In genomic region chr3:23135551-23135950, GRCm38 (mm10) we compare ENCODE assay signal across 18 mouse cellular contexts.
"Had no signal": no experiment of that assay in that cellular context is flagged by ENCODE, and none has a peak within 500 bp of the region (broad histone marks: within the 10 kb centered on the region; RNA-seq: fewer than 3 reads in every experiment).

No protein-coding gene starts in this region.

- H3K4me2 ChIP-seq: liver, embryonic 13.5 days; midbrain, embryonic 11.5 days; midbrain, embryonic 15.5 days; neural tube, embryonic 12.5 days; neural tube, embryonic 15.5 days had no signal

- H3K4me1 ChIP-seq: liver, embryonic 13.5 days; midbrain, embryonic 15.5 days; neural tube, embryonic 12.5 days; neural tube, embryonic 15.5 days had no signal

- ATAC-seq: midbrain, embryonic 15.5 days had no signal

- DNase-seq: kidney, adult 18-20 months; kidney, postnatal 10 days; kidney, postnatal 4 days; liver, embryonic 13.5 days; lung, adult 2 months; lung, postnatal 14 days; lung, postnatal 4 days; right cerebral cortex, adult 18-20 months; right cerebral cortex, postnatal 14 days; right cerebral cortex, postnatal 4 days; thymus, adult 2 months; thymus, postnatal 14 days; thymus, postnatal 4 days had no signal

- H3K36me3 ChIP-seq: liver, embryonic 13.5 days; midbrain, embryonic 15.5 days; neural tube, embryonic 12.5 days; neural tube, embryonic 15.5 days had no signal

- H3K27ac ChIP-seq: liver, embryonic 13.5 days; midbrain, embryonic 15.5 days; neural tube, embryonic 12.5 days; neural tube, embryonic 15.5 days; stomach, postnatal 0 days had no signal

- H3K27me3 ChIP-seq: liver, embryonic 13.5 days; midbrain, embryonic 15.5 days; neural tube, embryonic 12.5 days; neural tube, embryonic 15.5 days had no signal

- H3K9ac ChIP-seq: liver, embryonic 13.5 days; midbrain, embryonic 15.5 days; neural tube, embryonic 12.5 days; neural tube, embryonic 15.5 days had no signal

- H3K4me3 ChIP-seq: liver, embryonic 13.5 days; midbrain, embryonic 15.5 days; neural tube, embryonic 12.5 days; neural tube, embryonic 15.5 days had no signal

- H3K9me3 ChIP-seq: liver, embryonic 13.5 days; midbrain, embryonic 15.5 days; neural tube, embryonic 12.5 days; neural tube, embryonic 15.5 days had no signal
